Mouse (Mus musculus) intestine, embryonic 14.5 days (tissue): ENCODE results near the gene Adcy2. TPM values are rescaled to one million over a fixed set of nuclear protein-coding genes. Genes with fewer than 3 reads are reported as not detected.
A peak's percentile ranks its signal among the peaks of the same experiment; 100 is the strongest.

Experiments used
- ATAC-seq: fragments of 200-750 bp; cut with Nextera tagmentation; replicated peaks from 2 replicates; pipeline ENCODE4 v1.8.0; 2017; ENCODE audit warnings: low read depth, moderate number of reproducible peaks, moderate TSS enrichment, moderate library complexity; ENCODE audit not compliant: low FRiP score, low TSS enrichment
- DNase-seq: peaks from one replicate; pipeline ENCODE4 v3.0.0-alpha.2; 2018; ENCODE audit warnings: low spot score
- H3K27ac ChIP-seq: fragments of 300-500 bp; sonication (generic); 2 replicates; pipeline ENCODE4 v1.5.1; 2014; ENCODE audit warnings: low read depth, mild to moderate bottlenecking, control low read depth
- H3K27me3 ChIP-seq: fragments of 300-500 bp; sonication (generic); replicated peaks from 2 replicates; pipeline ENCODE4 v1.6.1; 2014; ENCODE audit warnings: low read length, control low read depth; ENCODE audit not compliant: control insufficient read depth, insufficient read depth
- H3K36me3 ChIP-seq: fragments of 300-500 bp; sonication (generic); 2 replicates; pipeline ENCODE4 v1.6.1; 2014; ENCODE audit warnings: low read length, control low read depth; ENCODE audit not compliant: control insufficient read depth, insufficient read depth
- H3K4me1 ChIP-seq: fragments of 300-500 bp; sonication (generic); replicated peaks from 2 replicates; pipeline ENCODE4 v1.6.1; 2014; ENCODE audit warnings: low read length, control low read depth, mixed read lengths; ENCODE audit not compliant: control insufficient read depth, insufficient read depth
- H3K4me2 ChIP-seq: fragments of 300-500 bp; sonication (generic); 2 replicates; pipeline ENCODE4 v1.6.1; 2014; ENCODE audit warnings: low read length
- H3K4me3 ChIP-seq: fragments of 300-500 bp; sonication (generic); 2 replicates; pipeline ENCODE4 v1.5.1; 2014; ENCODE audit warnings: low read depth, low read length, control low read depth, mixed read lengths
- H3K9ac ChIP-seq: fragments of 300-500 bp; sonication (generic); 2 replicates; pipeline ENCODE4 v1.6.1; 2014; ENCODE audit warnings: mild to moderate bottlenecking, low read length
- H3K9me3 ChIP-seq: fragments of 300-500 bp; sonication (generic); 2 replicates; pipeline ENCODE4 v1.6.1; 2016; ENCODE audit warnings: low read length, control low read depth; ENCODE audit not compliant: control insufficient read depth
- WGBS: fragments of 180-500 bp; shearing (Covaris S2); extraction: QIAGEN DNeasy Blood & Tissue Kit; methylation state at CpG from one replicate; pipeline ENCODE4 v1.1.7; 2014; 5-methylcytosine and 5-hydroxymethylcytosine counted together
- polyA plus RNA-seq: library from polyadenylated mRNA; unstranded; fragments of >200 nt; fragmentation: Nextera tagmentation; extraction: Ambion mirVana; gene quantifications from 2 replicates; pipeline ENCODE4 v1.2.1, GENCODE M21; 2014

Adcy2 gene
- polyA plus RNA-seq = 4.4 and 5.5 TPM in 2 replicates

GRCm38 (mm10) chr13:68998918-68999801 lies at the start of gene Adcy2:
Adcy2 (minus strand) TSS chr13:68999541.
- Histone ChIP-seq H3K9ac (peak within 1 kb of the TSS; percentile 69), H3K36me3 (no peaks in the 10 kb centered on the region), H3K27ac (no peak within 1 kb of the TSS), H3K9me3 (no peaks in the 10 kb centered on the region), H3K4me1 (peaks cover 13% of the 10 kb centered on the region), H3K27me3 (peaks cover 12% of the 10 kb centered on the region), H3K4me2 (peak within 1 kb of the TSS; percentile 85), H3K4me3 (peak within 1 kb of the TSS; percentile 57)
- DNase-seq (peak; percentile 80), ATAC-seq (peak; percentile 86)
- WGBS = under 1% methylated on average over 66 of the region's 106 CpGs

- ATAC-seq (no peak), DNase-seq (no peak)
- Histone ChIP-seq H3K27me3 (no peaks in the 10 kb centered on the region), H3K27ac (no peak overlapping the region), H3K4me1 (no peaks in the 10 kb centered on the region), H3K4me3 (no peak overlapping the region), H3K4me2 (no peak overlapping the region), H3K9ac (no peak overlapping the region), H3K36me3 (no peaks in the 10 kb centered on the region), H3K9me3 (no peaks in the 10 kb centered on the region)
- 84% methylated on average over 5 of the region's 5 CpGs for WGBS
Observed at GRCm38 (mm10) chr13:69036991-69037597, 37.8 kb upstream of the Adcy2 start.

DNA sequence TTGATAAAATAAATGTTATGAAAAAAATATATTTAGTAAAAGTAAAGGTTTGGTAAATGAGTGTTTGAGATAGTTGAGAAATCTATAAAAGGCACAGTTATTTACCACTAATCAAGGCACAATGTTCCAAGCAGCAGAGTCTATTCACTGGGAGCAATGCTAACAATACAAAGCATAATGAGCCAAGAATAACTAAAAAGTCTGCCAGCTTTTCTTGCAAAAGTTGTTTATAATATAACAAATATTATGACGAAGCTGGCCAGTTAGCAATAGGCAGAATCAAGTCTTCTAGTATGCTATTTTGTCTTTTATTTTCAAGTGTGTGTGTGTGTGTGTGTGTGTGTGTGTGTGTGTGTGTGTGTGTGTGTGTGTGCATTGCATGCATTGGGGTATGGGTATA lies 35.3 kb upstream of the Adcy2 start:
- ATAC-seq (no peak), DNase-seq (no peak)
- no peak overlapping the region for H3K4me2 ChIP-seq
- no peak overlapping the region for H3K4me3 ChIP-seq
- no peaks in the 10 kb centered on the region for H3K36me3 ChIP-seq
- no peak overlapping the region for H3K9ac ChIP-seq
- H3K27me3 ChIP-seq = no peaks in the 10 kb centered on the region
- H3K4me1 ChIP-seq = no peaks in the 10 kb centered on the region
- no peak overlapping the region for H3K27ac ChIP-seq
- no peaks in the 10 kb centered on the region for H3K9me3 ChIP-seq
- WGBS = 61% methylated on average over 1 of the region's 1 CpGs

DNA sequence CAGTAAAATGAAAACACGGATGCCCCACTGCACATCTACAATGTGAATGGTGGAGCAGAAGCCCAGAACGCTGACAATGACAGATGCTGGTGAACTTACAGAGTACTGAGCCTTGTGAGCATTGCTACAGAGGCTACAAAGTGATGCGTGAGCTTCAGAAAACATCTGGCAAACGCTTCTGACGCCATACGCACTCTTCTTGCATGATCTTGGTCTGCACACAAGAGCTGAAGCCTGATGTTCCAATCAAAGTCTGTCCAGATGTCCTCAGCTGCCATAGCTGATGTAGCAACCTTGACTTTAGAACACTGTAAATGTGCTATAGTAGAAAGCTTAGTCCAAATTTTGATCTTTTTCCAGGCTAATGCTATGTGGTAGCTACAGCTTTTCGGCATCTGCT lies 34.2 kb upstream of the Adcy2 start:
- ATAC-seq = no peak
- Histone ChIP-seq H3K9ac (no peak overlapping the region), H3K27ac (no peak overlapping the region), H3K4me3 (no peak overlapping the region), H3K9me3 (no peaks in the 10 kb centered on the region), H3K4me2 (no peak overlapping the region), H3K27me3 (no peaks in the 10 kb centered on the region), H3K36me3 (no peaks in the 10 kb centered on the region), H3K4me1 (no peaks in the 10 kb centered on the region)
- DNase-seq = no peak
- WGBS = 82% methylated on average over 7 of the region's 7 CpGs

DNA sequence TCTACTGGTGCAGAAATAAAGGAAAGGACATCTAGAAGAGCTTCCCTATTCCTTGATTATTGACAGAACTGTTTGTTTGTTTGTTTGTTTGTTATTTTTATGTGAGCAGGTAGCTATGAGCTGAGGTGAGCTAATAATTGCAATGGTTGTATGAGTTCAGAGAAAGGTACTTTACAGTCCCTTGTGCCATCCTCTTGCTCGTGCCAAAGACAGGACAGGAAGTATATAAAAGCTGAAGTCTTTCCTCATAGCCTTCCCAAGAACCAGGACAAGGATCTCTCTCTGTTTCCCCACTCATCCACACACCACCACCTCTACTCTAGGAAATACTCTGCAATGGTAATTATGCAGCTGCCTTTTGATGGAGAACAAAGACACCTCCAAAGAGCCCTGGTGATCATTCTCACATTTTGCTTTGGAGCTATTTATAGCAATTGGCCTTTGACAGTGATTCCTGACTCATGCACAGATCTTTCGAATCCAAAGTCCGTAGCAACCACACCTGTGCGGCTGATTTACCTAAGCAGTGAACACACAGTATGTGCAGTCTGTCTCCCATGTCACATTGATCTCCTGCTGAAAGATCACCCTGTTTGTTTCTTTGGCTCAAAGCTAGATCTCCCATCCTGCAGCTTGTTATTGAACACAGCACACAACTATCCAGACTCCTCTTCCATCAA lies 29.9 kb upstream of the Adcy2 start:
- H3K27ac ChIP-seq = no peak overlapping the region
- peak; percentile 81; the same call in 1 of the 2 replicates for ATAC-seq
- no peak overlapping the region for H3K9ac ChIP-seq
- H3K27me3 ChIP-seq = no peaks in the 10 kb centered on the region
- no peaks in the 10 kb centered on the region for H3K4me1 ChIP-seq
- DNase-seq = no peak
- no peaks in the 10 kb centered on the region for H3K9me3 ChIP-seq
- 76% methylated on average over 4 of the region's 4 CpGs for WGBS
- H3K36me3 ChIP-seq = no peaks in the 10 kb centered on the region
- H3K4me2 ChIP-seq = no peak overlapping the region
- H3K4me3 ChIP-seq = no peak overlapping the region

DNA sequence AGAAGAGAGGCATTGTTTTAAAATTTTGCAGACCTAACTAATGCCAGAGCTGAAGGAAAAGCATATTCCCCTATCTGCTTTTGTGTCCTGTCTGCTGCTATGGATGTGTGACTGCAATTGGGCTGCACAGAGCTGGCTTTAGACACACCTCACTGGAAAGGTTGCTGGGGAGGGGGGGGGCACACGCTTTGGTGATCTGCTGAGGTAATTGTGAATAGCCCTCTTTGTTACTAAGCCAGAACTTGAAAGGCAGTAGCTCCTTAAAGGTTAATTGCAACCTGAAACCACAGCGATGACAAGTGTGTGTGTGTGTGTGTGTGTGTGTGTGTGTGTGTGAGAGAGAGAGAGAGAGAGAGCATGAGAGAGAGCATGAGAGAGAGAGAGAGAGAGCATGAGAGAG lies 25.6 kb upstream of the Adcy2 start:
- Histone ChIP-seq H3K9ac (no peak overlapping the region), H3K27me3 (no peaks in the 10 kb centered on the region), H3K9me3 (no peaks in the 10 kb centered on the region), H3K4me1 (no peaks in the 10 kb centered on the region), H3K36me3 (no peaks in the 10 kb centered on the region), H3K27ac (no peak overlapping the region), H3K4me2 (no peak overlapping the region), H3K4me3 (no peak overlapping the region)
- no peak for DNase-seq
- 44% methylated on average over 2 of the region's 2 CpGs for WGBS
- no peak for ATAC-seq

DNA sequence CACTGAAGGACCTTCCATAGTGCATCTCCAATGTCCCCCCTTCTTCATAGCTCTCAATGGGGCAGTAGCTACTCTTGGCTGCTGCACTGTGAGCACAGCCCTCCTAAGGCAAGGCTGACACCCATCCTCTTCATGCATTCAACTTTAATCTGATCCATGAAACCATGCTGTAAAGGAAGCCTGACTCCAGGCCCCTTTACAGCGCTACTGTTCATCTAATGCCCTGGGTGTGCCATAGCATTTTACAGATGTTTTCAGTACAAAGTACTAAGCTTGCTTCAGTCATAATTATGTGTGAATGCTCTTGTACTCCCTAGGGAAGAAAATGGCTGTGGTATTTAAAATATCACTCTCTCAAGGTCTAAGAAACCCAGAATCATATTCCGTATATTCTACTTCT lies 23.9 kb upstream of the Adcy2 start:
- WGBS = 92% methylated on average over 2 of the region's 2 CpGs
- Histone ChIP-seq H3K9ac (no peak overlapping the region), H3K27ac (no peak overlapping the region), H3K4me2 (no peak overlapping the region), H3K9me3 (no peaks in the 10 kb centered on the region), H3K4me3 (no peak overlapping the region), H3K36me3 (no peaks in the 10 kb centered on the region), H3K4me1 (no peaks in the 10 kb centered on the region), H3K27me3 (no peaks in the 10 kb centered on the region)
- ATAC-seq = no peak
- no peak for DNase-seq

- H3K4me2 ChIP-seq = no peak overlapping the region
- no peaks in the 10 kb centered on the region for H3K9me3 ChIP-seq
- no peaks in the 10 kb centered on the region for H3K4me1 ChIP-seq
- H3K4me3 ChIP-seq = no peak overlapping the region
- no peak for ATAC-seq
- 66% methylated on average over 2 of the region's 2 CpGs for WGBS
- DNase-seq = no peak
- no peak overlapping the region for H3K9ac ChIP-seq
- H3K27ac ChIP-seq = no peak overlapping the region
- H3K36me3 ChIP-seq = no peaks in the 10 kb centered on the region
- no peaks in the 10 kb centered on the region for H3K27me3 ChIP-seq
Observed at GRCm38 (mm10) chr13:69020574-69020973, 21.2 kb upstream of the Adcy2 start.
